Mouse (Mus musculus) megakaryocyte, embryonic 14.5 days (primary cell): ENCODE data around the gene Fam181a. TPM values are rescaled to one million over a fixed set of nuclear protein-coding genes. Genes with fewer than 3 reads are reported as not detected.
A peak's percentile ranks its signal among the peaks of the same experiment; 100 is the strongest.

ENCODE experiments used
- H3K27me3 ChIP-seq: replicated peaks from 2 replicates; pipeline ENCODE3; 2012; ENCODE audit warnings: inconsistent platforms
- H3K36me3 ChIP-seq: replicated peaks from 2 replicates; pipeline ENCODE3; 2012; ENCODE audit warnings: low read length, inconsistent platforms, mixed read lengths
- H3K4me1 ChIP-seq: 2 replicates; pipeline ENCODE4 v1.6.1; 2012; ENCODE audit warnings: inconsistent platforms
- H3K4me3 ChIP-seq: replicated peaks from 2 replicates; pipeline ENCODE3; 2012; ENCODE audit warnings: moderate library complexity, mild to moderate bottlenecking, inconsistent platforms
- H3K9me3 ChIP-seq: 2 replicates; pipeline ENCODE4 v1.6.1; 2012; ENCODE audit warnings: inconsistent platforms
- FLI1 ChIP-seq: IDR thresholded peaks from 2 replicates; pipeline ENCODE4 v1.6.1; 2012; ENCODE audit warnings: low read length, inconsistent platforms, mixed read lengths
- GATA1 ChIP-seq: IDR thresholded peaks from 3 replicates; pipeline ENCODE4 v1.6.1; 2012; ENCODE audit warnings: mixed read lengths, low read length, inconsistent platforms, borderline replicate concordance
- polyA plus RNA-seq: library from polyadenylated mRNA; stranded (reverse); fragments of >175 nt; gene quantifications from 2 replicates; pipeline ENCODE4 v1.2.3, GENCODE M21; 2012; ENCODE audit warnings: low replicate concordance; ENCODE audit not compliant: insufficient read depth

Gene Fam181a
- polyA plus RNA-seq, 1 experiment = not detected

GRCm38 (mm10) chr12:103313871-103314639 lies 3.3 kb downstream of the Fam181a start:
- peaks cover 4% of the 10 kb centered on the region for H3K4me1 ChIP-seq
- no peaks in the 10 kb centered on the region for H3K36me3 ChIP-seq
- no peak overlapping the region for H3K4me3 ChIP-seq
- H3K9me3 ChIP-seq = peaks cover 25% of the 10 kb centered on the region
- peaks cover 55% of the 10 kb centered on the region for H3K27me3 ChIP-seq
- TF ChIP-seq FLI1 = no peak
- TF ChIP-seq GATA1 = no peak

DNA sequence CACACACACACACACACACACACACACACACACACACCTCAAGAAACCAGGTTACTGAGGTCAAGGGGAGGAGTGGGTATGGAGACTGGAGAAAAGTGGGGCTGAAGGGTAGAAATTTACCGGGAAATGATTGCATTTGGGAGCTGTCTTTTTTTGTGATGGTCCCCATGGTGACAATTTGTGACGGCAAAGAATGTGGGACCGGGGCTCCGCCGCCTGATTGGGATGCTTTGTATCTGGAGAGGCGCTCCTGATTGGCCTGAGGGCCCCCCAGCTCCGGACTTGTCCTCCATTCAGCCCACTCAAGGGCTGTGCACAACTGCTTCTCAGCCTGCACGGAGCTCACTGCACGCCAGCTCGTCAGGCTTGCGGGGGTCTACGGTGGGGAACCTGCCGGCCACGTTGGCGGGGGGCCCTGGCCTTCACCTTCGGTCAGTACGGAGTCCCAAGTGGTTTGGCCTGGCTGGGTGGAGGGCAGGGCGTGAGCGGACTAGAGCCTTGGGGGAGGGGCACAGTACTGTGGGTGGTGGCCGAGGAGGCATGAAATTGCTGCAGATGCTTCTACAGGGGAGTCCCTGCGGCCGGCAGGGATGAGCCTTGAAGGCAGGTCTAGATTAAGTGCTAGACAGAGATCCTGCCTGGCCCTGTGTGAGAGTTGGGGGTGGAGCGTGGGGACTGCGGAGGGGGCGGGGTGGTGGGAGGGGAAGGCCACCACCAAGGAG lies 4.0 kb downstream of the Fam181a start:
- Histone ChIP-seq H3K4me3 (no peak overlapping the region), H3K4me1 (peaks cover 4% of the 10 kb centered on the region), H3K36me3 (no peaks in the 10 kb centered on the region), H3K27me3 (peaks cover 60% of the 10 kb centered on the region), H3K9me3 (peaks cover 20% of the 10 kb centered on the region)
- TF ChIP-seq GATA1 = no peak
- TF ChIP-seq FLI1 = no peak

DNA sequence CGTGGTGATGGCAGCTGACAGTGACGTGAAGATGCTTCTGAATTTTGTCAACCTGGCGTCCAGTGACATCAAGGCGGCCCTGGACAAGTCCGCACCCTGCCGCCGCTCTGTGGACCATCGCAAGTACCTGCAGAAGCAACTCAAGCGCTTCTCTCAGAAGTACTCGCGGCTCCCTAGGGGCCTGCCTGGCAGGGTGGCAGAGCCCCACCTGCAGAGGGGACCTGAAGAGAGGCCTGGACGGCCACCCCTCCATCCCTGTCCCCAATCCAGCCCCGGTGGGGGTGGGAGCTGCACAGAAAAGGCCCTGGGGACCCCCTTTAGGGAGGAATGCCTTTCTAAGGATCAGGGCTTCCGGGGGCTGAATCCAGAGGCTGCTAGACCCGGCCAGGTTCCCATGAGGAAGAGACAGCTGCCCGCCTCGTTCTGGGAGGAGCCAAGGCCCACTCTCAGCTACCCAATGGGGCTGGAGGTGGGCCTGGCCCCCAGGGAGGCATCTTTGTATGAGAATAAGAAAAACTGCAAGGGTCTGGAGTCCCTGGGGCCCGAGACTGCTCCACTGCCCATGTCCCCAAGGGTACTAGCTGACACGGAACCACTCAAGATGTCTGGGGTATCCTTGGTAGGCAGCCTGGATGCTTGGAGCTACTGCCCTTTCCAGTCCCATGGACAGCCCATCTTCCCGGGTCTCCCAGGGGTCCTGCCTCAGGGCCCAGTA lies 5.2 kb downstream of the Fam181a start:
- TF ChIP-seq GATA1 = no peak
- TF ChIP-seq FLI1 = no peak
- H3K4me3 ChIP-seq = no peak overlapping the region
- no peaks in the 10 kb centered on the region for H3K36me3 ChIP-seq
- H3K27me3 ChIP-seq = peaks cover 62% of the 10 kb centered on the region
- peaks cover 4% of the 10 kb centered on the region for H3K4me1 ChIP-seq
- H3K9me3 ChIP-seq = peaks cover 8% of the 10 kb centered on the region; the same call in 1 of the 2 replicates

DNA sequence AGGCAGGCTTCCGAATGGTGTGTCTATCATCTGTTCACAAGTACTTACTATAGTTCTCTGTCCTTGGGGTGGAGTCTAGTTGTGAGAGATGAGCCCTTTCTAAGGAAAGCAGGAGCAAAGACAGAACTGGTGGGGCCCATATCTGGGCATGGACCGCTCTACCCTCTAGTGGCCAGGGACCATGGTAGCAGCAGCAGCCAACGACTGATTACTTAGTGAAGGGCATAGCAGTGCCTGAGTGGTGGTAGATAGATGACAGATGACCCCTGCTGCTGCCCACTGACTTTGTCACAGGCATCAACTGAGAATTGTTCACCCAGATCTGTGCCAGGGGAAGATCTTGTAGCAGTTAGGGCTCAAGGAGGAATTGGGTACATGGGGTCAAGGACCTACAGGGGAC lies 12.0 kb downstream of the Fam181a start:
- TF ChIP-seq FLI1 (no peak), GATA1 (no peak)

DNA sequence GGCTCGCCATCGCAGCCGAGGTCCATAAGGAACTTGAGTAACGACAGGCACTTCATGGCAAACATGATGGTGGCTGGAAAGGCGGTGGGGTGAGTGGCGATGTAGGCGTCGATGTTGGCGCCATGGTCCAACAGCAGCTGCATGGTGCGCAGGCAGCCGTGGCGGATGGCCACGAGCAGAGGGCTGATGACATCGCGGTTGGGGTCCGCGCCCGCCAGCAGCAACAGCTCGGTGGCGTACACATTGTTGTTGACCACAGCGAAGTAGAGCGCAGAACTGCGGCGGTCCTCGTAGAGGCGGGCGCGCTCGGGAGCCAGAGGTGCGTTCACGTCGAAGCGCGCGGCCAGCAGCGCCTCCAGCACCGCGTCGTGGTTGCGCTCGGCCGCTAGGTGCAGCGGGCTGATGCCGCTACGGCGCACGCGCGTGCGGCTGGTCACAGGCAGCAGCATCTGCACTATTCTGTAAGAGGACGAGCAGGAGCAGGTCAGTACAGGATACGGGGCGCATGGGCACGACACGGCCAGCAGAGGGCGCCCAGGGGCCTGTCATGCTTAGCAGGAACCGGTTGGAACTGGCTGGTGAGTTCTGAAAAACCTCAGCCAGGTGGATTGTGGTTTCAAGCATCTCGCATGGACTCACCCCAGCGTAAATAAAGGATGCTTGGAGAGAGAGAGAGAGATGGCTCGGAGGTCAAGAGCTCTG lies 14.5 kb downstream of the Fam181a start:
- TF ChIP-seq FLI1 (no peak), GATA1 (no peak)
- Histone ChIP-seq H3K27me3 (peaks cover 69% of the 10 kb centered on the region), H3K9me3 (peaks cover 6% of the 10 kb centered on the region; the same call in 1 of the 2 replicates), H3K36me3 (no peaks in the 10 kb centered on the region), H3K4me1 (peaks cover 9% of the 10 kb centered on the region), H3K4me3 (peak overlapping the region; percentile 88)

More for the DNA sequence above, 12.0 kb downstream of the Fam181a start:
- no peak overlapping the region for H3K4me3 ChIP-seq
- peaks cover 6% of the 10 kb centered on the region; the same call in 1 of the 2 replicates for H3K9me3 ChIP-seq
- H3K4me1 ChIP-seq = peaks cover 9% of the 10 kb centered on the region
- H3K36me3 ChIP-seq = no peaks in the 10 kb centered on the region
- H3K27me3 ChIP-seq = peaks cover 65% of the 10 kb centered on the region

DNA sequence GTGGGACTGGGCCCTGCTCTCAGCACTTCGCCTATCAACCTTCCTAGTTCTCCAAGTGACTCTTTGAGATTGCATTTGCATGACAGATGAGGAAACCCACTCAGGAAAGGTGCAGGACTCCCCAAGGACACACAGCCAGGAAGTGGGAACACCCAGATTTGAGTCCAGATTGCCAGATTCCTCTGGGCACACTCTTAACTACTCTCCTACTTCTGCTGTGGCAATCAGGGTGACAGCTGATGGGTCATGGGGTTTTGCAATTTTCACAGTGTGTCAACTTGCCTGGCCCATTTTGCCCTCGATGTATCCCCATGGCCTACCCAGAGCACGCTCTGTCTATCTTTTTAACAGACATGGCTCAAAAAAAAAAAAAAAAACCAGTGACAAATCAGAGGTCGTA lies 15.8 kb downstream of the Fam181a start:
- H3K4me3 ChIP-seq = no peak overlapping the region
- H3K27me3 ChIP-seq = peaks cover 70% of the 10 kb centered on the region
- TF ChIP-seq FLI1 (no peak), GATA1 (no peak)
- peaks cover 6% of the 10 kb centered on the region; the same call in 1 of the 2 replicates for H3K9me3 ChIP-seq
- H3K4me1 ChIP-seq = peaks cover 9% of the 10 kb centered on the region
- no peaks in the 10 kb centered on the region for H3K36me3 ChIP-seq

GRCm38 (mm10) chr12:103327107-103327506 lies 16.3 kb downstream of the Fam181a start:
- Histone ChIP-seq H3K4me3 (no peak overlapping the region), H3K27me3 (peaks cover 70% of the 10 kb centered on the region), H3K4me1 (peaks cover 9% of the 10 kb centered on the region), H3K36me3 (no peaks in the 10 kb centered on the region), H3K9me3 (peaks cover 6% of the 10 kb centered on the region; the same call in 1 of the 2 replicates)
- TF ChIP-seq FLI1 (no peak), GATA1 (no peak)

DNA sequence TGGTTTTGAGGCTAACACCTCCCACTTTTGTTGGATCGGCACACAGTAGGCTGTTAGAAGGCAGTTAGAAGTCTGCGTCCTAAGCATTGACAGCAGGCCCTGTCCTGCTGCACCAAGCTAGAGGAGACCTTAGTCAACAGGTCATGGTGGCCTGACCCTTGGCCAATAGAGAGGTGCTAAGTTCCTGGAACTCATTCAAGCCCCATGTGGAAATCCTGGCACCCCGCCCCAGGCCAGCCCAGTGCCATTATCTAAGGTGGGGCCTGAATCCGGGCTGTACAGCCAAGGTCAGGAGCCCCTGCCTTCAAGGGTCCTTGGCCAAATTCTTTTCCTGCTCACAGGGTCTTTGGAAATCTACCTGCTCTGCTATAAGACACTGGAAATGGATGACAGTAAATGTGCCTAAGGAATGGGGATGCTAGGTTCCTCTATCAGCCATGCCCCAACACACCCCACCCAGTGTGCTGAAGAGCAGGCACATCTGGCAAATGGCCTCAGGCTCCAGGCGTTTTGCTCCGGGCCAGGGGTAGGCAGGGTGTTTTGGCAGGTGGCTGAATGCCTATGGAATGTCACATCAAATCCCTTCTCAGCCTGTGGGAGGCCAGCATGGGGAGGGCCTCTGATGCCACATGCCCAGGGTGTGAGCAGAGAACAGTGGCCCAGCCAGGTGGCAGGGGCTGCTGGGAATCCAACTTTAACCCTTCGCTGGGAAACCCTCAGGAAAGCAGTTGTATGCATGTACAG lies 17.8 kb downstream of the Fam181a start:
- Histone ChIP-seq H3K36me3 (no peaks in the 10 kb centered on the region), H3K4me1 (peaks cover 16% of the 10 kb centered on the region), H3K9me3 (peaks cover 6% of the 10 kb centered on the region; the same call in 1 of the 2 replicates), H3K4me3 (no peak overlapping the region), H3K27me3 (peaks cover 67% of the 10 kb centered on the region)
- TF ChIP-seq GATA1 (no peak), FLI1 (no peak)
